Mouse (Mus musculus) intestine, embryonic 16.5 days (tissue): ENCODE results near the gene Tango6. TPM values are rescaled to one million over a fixed set of nuclear protein-coding genes. Genes with fewer than 3 reads are reported as not detected.

ENCODE experiments used
- ATAC-seq: fragments of 200-750 bp; cut with Nextera tagmentation; 2 replicates; pipeline ENCODE4 v1.8.0; 2017; ENCODE audit warnings: moderate TSS enrichment, moderate library complexity
- H3K27ac ChIP-seq: fragments of 300-500 bp; sonication (generic); 2 replicates; pipeline ENCODE4 v1.5.1; 2014; ENCODE audit warnings: mild to moderate bottlenecking, low read length
- H3K27me3 ChIP-seq: fragments of 300-500 bp; sonication (generic); replicated peaks from 2 replicates; pipeline ENCODE4 v1.6.1; 2014; ENCODE audit warnings: low read length, control low read depth, mixed read lengths; ENCODE audit not compliant: control insufficient read depth, insufficient read depth
- H3K36me3 ChIP-seq: fragments of 300-500 bp; sonication (generic); 2 replicates; pipeline ENCODE4 v1.6.1; 2014; ENCODE audit warnings: low read length, control low read depth; ENCODE audit not compliant: control insufficient read depth, insufficient read depth
- H3K4me1 ChIP-seq: fragments of 300-500 bp; sonication (generic); 2 replicates; pipeline ENCODE4 v1.6.1; 2014; ENCODE audit warnings: low read length, control low read depth, mixed read lengths; ENCODE audit not compliant: control insufficient read depth, insufficient read depth
- H3K4me2 ChIP-seq: fragments of 300-500 bp; sonication (generic); 2 replicates; pipeline ENCODE4 v1.6.1; 2014; ENCODE audit warnings: low read depth, low read length, control low read depth
- H3K4me3 ChIP-seq: fragments of 300-500 bp; sonication (generic); 2 replicates; pipeline ENCODE4 v1.5.1; 2014; ENCODE audit warnings: mild to moderate bottlenecking, low read length
- H3K9ac ChIP-seq: fragments of 300-500 bp; sonication (generic); 2 replicates; pipeline ENCODE4 v1.6.1; 2014; ENCODE audit warnings: low read depth, low read length
- H3K9me3 ChIP-seq: fragments of 300-500 bp; sonication (generic); 2 replicates; pipeline ENCODE4 v1.6.1; 2016; ENCODE audit warnings: low read length, control low read depth; ENCODE audit not compliant: control insufficient read depth
- WGBS: fragments of 180-500 bp; shearing (Covaris S2); extraction: QIAGEN DNeasy Blood & Tissue Kit; methylation state at CpG from one replicate; pipeline ENCODE4 v1.1.7; 2014; 5-methylcytosine and 5-hydroxymethylcytosine counted together
- polyA plus RNA-seq: library from polyadenylated mRNA; unstranded; fragments of >200 nt; fragmentation: Nextera tagmentation; extraction: Ambion mirVana; gene quantifications from 2 replicates; pipeline ENCODE4 v1.2.1, GENCODE M21; 2015

The Tango6 gene
- polyA plus RNA-seq, 1 experiment from 2014 or later = 7.4 TPM

GRCm38 (mm10) chr8:106761867-106762523 is 79.1 kb downstream of the Tango6 start:
- Histone ChIP-seq H3K4me2 (no peak overlapping the region), H3K4me3 (no peak overlapping the region), H3K9me3 (no peaks in the 10 kb centered on the region), H3K4me1 (peaks cover 7% of the 10 kb centered on the region; the same call in 1 of the 2 replicates), H3K27me3 (no peaks in the 10 kb centered on the region), H3K36me3 (no peaks in the 10 kb centered on the region), H3K27ac (no peak overlapping the region), H3K9ac (no peak overlapping the region)
- 37% methylated on average over 7 of the region's 7 CpGs for WGBS
- peak; percentile 64 for ATAC-seq

GRCm38 (mm10) chr8:106764529-106764928 is 81.7 kb downstream of the Tango6 start:
- H3K27ac ChIP-seq = no peak overlapping the region
- no peaks in the 10 kb centered on the region for H3K27me3 ChIP-seq
- no peaks in the 10 kb centered on the region for H3K9me3 ChIP-seq
- H3K4me1 ChIP-seq = peaks cover 7% of the 10 kb centered on the region; the same call in 1 of the 2 replicates
- H3K36me3 ChIP-seq = no peaks in the 10 kb centered on the region
- H3K4me3 ChIP-seq = no peak overlapping the region
- 79% methylated on average over 1 of the region's 1 CpGs for WGBS
- no peak overlapping the region for H3K9ac ChIP-seq
- ATAC-seq = no peak
- H3K4me2 ChIP-seq = no peak overlapping the region

GRCm38 (mm10) chr8:106765570-106765969 is 82.7 kb downstream of the Tango6 start:
- H3K36me3 ChIP-seq = no peaks in the 10 kb centered on the region
- ATAC-seq = no peak
- no peak overlapping the region for H3K9ac ChIP-seq
- H3K27ac ChIP-seq = no peak overlapping the region
- H3K4me3 ChIP-seq = no peak overlapping the region
- H3K27me3 ChIP-seq = no peaks in the 10 kb centered on the region
- whole genome bisulfite sequencing = 96% methylated on average over 2 of the region's 2 CpGs
- no peaks in the 10 kb centered on the region for H3K9me3 ChIP-seq
- H3K4me1 ChIP-seq = peaks cover 8% of the 10 kb centered on the region; the same call in 1 of the 2 replicates
- no peak overlapping the region for H3K4me2 ChIP-seq

GRCm38 (mm10) chr8:106766736-106767135 is 83.9 kb downstream of the Tango6 start:
- H3K9ac ChIP-seq = no peak overlapping the region

GRCm38 (mm10) chr8:106769147-106769805 is 86.4 kb downstream of the Tango6 start:
- no peak overlapping the region for H3K9ac ChIP-seq
- H3K27ac ChIP-seq = no peak overlapping the region

More at GRCm38 (mm10) chr8:106766736-106767135, 83.9 kb downstream of the Tango6 start:
- Histone ChIP-seq H3K4me2 (no peak overlapping the region), H3K36me3 (no peaks in the 10 kb centered on the region), H3K27ac (no peak overlapping the region), H3K9me3 (no peaks in the 10 kb centered on the region), H3K27me3 (no peaks in the 10 kb centered on the region), H3K4me3 (no peak overlapping the region), H3K4me1 (0 out of 2 replicates have a peak, but pooled peaks cover 4% of the 10 kb centered on the region)
- ATAC-seq = no peak
- WGBS = 91% methylated on average over 5 of the region's 5 CpGs

GRCm38 (mm10) chr8:106770596-106771179 is 87.8 kb downstream of the Tango6 start:
- WGBS = 89% methylated on average over 9 of the region's 9 CpGs
- Histone ChIP-seq H3K9me3 (no peaks in the 10 kb centered on the region), H3K9ac (no peak overlapping the region), H3K4me2 (no peak overlapping the region), H3K27ac (no peak overlapping the region), H3K4me1 (0 out of 2 replicates have a peak, but pooled peaks cover 4% of the 10 kb centered on the region), H3K36me3 (no peaks in the 10 kb centered on the region), H3K27me3 (no peaks in the 10 kb centered on the region), H3K4me3 (no peak overlapping the region)
- ATAC-seq = peak; percentile 55; the same call in 1 of the 2 replicates

More at GRCm38 (mm10) chr8:106769147-106769805, 86.4 kb downstream of the Tango6 start:
- no peaks in the 10 kb centered on the region for H3K9me3 ChIP-seq
- ATAC-seq = 0 out of 2 replicates have a peak, but pooled peaks have one; percentile 44
- H3K4me1 ChIP-seq = 0 out of 2 replicates have a peak, but pooled peaks cover 4% of the 10 kb centered on the region
- H3K36me3 ChIP-seq = no peaks in the 10 kb centered on the region
- H3K4me2 ChIP-seq = no peak overlapping the region
- H3K4me3 ChIP-seq = no peak overlapping the region
- no peaks in the 10 kb centered on the region for H3K27me3 ChIP-seq
- 71% methylated on average over 13 of the region's 13 CpGs for WGBS

- H3K27ac ChIP-seq = no peak overlapping the region
- H3K4me3 ChIP-seq = no peak overlapping the region
- no peaks in the 10 kb centered on the region for H3K27me3 ChIP-seq
- H3K36me3 ChIP-seq = no peaks in the 10 kb centered on the region
- no peak overlapping the region for H3K4me2 ChIP-seq
- 74% methylated on average over 6 of the region's 6 CpGs for WGBS
- H3K9me3 ChIP-seq = no peaks in the 10 kb centered on the region
- H3K9ac ChIP-seq = no peak overlapping the region
- no peak for ATAC-seq
- H3K4me1 ChIP-seq = 0 out of 2 replicates have a peak, but pooled peaks cover 4% of the 10 kb centered on the region
These were observed 89.2 kb downstream of the Tango6 start for GRCm38 (mm10) chr8:106772094-106772493.

GRCm38 (mm10) chr8:106772501-106772900 is 89.6 kb downstream of the Tango6 start:
- Histone ChIP-seq H3K27ac (no peak overlapping the region), H3K4me2 (no peak overlapping the region), H3K36me3 (no peaks in the 10 kb centered on the region), H3K27me3 (no peaks in the 10 kb centered on the region), H3K4me1 (0 out of 2 replicates have a peak, but pooled peaks cover 4% of the 10 kb centered on the region), H3K9me3 (no peaks in the 10 kb centered on the region), H3K9ac (no peak overlapping the region), H3K4me3 (no peak overlapping the region)
- WGBS = 87% methylated on average over 3 of the region's 3 CpGs
- no peak for ATAC-seq

- no peak for ATAC-seq
- H3K9me3 ChIP-seq = no peaks in the 10 kb centered on the region
- 83% methylated on average over 8 of the region's 8 CpGs for WGBS
- peaks cover 4% of the 10 kb centered on the region; the same call in 1 of the 2 replicates for H3K4me1 ChIP-seq
- no peaks in the 10 kb centered on the region for H3K27me3 ChIP-seq
- H3K4me3 ChIP-seq = no peak overlapping the region
- H3K27ac ChIP-seq = no peak overlapping the region
- H3K36me3 ChIP-seq = no peaks in the 10 kb centered on the region
- no peak overlapping the region for H3K9ac ChIP-seq
- H3K4me2 ChIP-seq = no peak overlapping the region
These were observed 91.9 kb downstream of the Tango6 start for GRCm38 (mm10) chr8:106774567-106775320.
